Mouse (Mus musculus) cerebral cortex, adult 2 months (tissue): ENCODE measurements around the gene Ablim1.

Source experiments
- WGBS: fragments of 180-500 bp; shearing (Covaris S2); methylation state at CpG from one replicate; pipeline ENCODE4 v1.1.7; 2018; 5-methylcytosine and 5-hydroxymethylcytosine counted together

Ablim1 gene

DNA sequence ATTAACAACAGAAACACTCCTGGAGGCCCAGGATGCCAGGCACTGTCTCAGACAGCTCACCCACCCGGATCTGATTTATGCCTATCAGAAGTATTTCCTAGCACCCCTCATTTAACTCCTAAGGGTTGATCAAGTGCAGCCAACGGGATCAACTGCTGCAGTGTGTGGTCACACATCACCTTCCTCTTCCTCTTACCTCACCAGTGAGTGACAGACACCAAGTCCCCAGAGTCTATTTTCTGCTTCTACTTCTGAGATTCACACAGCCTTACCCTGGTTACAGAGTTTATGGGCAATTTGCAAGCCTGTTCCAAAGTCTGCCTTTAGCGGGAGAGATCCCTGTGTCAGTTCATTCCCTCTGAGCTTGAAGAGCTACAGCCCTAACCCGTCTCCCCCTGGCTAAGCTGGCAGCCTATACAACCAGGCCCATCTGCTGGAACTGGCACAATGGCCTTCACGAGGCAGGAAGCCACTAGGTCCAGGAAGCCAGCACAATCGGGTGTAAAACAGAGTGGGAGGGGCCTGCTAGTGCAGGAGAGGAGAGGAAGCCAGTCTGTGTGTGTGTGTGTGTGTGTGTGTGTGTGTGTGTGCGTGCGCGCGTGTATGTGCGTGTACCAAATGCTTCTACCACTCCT lies 191.1 kb downstream of the Ablim1 start:
- 37% methylated on average over 11 of the region's 11 CpGs for WGBS

DNA sequence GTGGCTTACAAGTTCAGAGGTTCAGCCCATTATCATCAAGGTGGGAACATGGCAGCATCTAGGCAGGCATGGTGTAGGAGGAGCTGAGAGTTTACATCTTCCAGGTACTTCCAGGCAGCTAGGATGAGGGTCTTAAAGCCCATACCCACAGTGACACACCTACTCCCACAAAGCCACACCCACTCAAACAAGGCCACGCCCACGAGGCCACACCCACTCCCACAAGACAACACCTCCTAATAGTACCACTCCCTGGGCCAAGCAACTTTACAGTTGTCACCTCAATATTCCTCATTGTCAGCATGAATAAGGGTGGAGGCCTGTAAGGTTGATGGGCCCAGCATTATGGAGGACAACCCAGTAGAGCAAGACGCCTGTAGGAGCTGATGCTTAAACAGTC lies 192.5 kb downstream of the Ablim1 start:
- 84% methylated on average over 3 of the region's 3 CpGs for WGBS

DNA sequence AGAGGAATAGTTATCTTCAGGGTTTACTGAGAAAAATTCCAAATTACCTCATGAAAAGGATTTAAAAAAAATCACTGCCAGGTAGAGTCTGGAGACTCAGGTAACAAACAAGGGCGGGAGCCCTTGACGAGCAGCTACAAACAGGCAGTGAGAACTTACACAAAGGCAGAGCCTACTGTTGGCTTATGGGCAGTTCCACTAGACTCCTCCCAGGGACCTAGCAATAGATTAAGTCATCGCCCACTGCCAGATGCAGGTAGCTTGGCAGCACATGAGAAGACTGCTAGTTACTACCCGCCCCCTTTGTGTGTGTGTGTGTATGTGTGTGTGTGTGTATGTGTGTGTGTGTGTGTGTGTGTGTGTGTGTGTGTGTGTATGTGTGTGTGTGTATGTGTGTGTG lies 193.7 kb downstream of the Ablim1 start:
- 86% methylated on average over 4 of the region's 4 CpGs for WGBS

DNA sequence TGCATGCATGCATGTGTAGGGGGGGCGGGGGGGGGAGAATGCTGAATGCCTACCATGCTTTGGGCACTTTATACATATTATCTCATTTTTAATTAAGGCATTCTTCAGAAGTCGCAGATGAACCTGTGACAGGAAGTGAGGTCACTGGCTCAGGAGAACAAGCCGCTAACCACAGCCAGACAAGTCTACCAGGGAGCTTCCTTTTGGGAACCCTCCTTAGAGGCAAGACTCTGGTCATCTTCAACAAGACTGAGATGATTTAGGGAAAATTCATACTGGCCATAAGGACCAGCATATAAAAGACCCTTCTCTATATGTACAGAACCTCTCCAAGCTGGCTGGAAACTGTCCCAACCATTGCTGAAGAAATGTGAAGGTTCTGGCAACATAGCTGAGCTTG lies 195.1 kb downstream of the Ablim1 start:
- WGBS: 55% methylated on average over 3 of the region's 3 CpGs

DNA sequence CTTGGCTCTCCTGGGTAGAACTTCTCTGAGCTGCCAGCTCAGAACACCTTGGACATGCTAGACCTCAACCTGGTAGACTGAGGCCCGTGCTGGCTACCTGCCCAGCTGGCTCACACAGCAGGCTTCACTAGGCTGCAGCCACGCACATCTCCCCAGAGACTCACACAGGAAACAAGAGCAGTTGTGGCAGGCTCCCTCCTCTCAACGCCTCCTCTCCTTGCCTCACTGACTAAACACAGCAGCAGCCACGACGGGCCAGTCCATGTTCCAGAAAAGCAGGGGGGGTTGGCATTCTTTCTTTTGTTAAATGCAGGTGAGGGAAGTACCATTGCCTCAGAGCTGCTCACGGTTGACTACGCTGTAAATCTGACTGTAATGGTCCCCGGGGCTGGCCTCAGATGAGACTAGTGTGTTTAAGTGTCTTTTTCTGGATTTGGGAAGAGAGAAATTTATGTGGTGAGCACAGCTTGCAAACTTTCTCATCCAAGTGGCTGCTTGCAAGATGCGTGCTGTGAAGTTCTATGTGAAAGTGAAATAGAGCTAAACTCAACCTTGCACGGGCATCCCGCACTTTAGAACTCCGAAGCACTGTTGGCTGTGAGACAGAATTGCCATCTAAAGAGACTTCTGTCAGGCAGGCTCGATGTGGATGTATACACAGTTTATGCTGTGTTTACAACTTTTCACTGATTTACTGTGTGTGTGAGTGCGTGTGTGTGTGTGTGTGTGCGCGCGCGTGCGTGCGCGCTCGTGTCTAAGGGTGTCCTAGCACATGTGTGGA lies 195.7 kb downstream of the Ablim1 start:
- 22% methylated on average over 22 of the region's 22 CpGs for WGBS

DNA sequence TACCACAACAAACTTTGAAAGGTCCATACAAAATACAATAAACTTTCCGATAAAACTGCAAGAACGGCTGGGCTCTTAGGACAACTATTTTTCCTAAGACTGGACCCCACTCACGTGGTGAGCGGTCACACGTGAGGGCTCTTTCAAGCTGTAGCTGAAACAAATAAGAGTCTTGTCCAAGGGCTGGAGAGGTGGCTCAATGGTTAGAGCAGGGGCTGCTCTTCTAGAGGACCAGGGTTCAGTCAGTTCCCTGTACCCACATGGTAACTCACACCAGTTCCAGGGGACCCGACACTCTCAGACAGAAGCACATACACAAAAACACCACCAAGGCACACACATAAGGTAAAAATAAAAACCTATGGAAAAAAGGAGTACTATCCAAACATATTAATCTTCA lies 197.0 kb downstream of the Ablim1 start:
- 53% methylated on average over 6 of the region's 6 CpGs for WGBS

DNA sequence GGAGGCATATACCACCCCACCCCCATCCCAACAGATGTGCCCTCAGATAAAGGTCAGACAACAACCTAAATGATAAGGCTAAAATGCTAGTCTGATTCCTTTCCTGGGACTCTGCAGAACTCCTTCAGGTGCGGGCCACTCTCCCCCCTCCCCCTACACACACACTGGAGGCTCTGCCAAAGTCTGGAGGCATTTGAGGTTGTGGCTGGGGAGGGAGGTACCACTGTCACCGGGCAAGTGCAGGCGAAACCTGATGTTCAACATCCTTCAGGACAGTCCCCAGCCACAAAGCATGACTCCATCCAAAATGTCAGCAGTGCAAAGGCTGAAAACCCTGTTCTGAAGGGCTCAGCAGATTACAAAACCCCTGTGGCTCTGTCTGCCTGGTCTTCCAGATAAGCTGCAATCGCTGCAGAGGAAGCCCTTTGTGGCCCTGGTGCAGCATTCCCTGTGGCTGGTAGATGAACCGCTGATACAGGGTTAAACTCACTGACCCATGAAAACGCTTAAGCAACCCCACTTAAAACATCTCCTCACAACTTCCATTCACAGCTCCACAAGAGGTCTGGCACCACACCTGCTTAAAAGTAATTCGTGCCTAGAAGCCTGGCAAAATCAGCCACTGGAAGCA lies 197.7 kb downstream of the Ablim1 start:
- 37% methylated on average over 7 of the region's 7 CpGs for WGBS

DNA sequence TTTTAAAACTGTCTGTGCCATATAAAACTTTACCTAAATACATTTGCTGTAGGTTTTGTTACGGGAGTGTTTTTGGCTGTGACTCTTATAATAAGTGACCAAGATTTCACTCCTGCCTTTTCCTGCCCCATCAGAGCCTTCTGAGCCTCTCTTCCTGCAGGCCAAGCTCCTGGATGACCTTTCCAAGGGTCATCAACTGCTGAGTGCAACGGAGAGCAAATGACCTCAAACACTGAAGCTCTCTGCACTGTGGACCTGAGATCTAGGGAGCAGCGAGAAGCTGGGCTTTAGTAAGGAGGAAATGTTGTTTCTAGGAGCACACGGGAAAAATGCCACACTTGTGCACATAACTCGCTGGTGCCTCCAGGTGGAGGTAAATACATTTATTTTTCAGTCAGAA lies 199.0 kb downstream of the Ablim1 start:
- WGBS: 60% methylated on average over 5 of the region's 5 CpGs

DNA sequence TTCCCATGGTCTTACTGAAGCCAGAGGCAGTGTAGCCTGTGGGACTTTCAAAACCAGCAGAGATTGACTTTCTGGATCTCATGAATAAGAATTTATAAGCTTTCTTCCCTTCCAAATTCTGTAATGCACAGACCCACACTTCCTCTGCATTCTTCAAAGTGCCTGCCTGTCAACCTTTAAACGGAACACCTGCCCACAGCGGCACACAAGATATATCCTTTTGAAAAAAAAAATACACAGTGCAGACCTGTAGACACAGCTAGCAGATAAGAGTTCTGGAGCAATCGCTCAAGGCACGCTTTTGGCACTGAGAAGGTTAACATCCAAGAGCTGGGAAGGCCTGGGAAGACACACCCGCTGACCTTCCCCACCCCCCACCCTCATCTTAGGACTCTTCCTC lies 199.8 kb downstream of the Ablim1 start:
- 70% methylated on average over 5 of the region's 5 CpGs for WGBS

DNA sequence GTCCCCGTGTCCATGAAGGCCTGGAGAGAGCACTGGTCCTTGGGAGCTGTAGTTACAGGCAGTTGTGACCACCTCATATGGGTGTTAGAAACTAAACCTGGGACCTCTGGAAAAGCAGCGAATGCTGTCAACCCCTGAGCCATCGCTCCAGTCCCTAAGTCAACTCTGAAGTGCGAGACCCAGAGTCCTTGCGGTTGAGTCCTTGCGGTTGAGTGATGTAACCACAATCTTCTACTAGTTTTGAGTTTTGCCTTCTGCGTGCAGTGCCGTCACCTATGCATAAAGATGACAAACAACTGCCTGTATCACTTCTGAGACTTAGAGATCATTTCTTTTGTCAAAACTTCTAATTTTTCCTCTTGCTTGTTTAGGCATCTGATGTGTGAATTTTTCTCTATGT lies 200.7 kb downstream of the Ablim1 start:
- 84% methylated on average over 8 of the region's 8 CpGs for WGBS

DNA sequence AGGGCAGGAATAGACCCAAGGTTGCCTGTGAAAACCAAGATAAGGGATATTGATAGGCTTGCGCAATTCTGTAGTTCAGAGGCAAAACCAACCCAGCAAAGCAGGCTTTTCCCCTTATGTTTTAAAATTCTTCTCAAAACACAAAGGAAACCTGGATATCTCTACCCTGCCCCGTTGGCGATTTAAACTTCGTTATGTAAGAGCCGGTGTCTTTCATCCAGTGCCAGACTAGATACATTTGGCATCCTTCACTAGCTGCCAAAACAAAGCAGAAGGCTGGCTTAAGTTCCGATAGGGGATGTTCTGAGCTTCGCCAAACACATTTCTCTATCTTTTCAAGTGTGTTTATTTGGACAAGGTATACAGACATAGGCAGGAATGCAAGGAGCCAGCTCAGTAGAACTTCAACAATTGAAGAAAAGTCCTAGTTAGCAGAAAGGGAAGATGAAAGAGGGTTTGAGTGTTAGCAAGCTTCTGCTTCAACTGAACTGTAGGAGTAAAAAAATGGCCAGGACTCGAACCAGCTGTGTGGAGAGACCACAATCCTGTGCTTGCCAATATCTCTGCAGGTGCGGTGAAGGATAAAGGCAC lies 201.8 kb downstream of the Ablim1 start:
- 21% methylated on average over 9 of the region's 9 CpGs for WGBS

DNA sequence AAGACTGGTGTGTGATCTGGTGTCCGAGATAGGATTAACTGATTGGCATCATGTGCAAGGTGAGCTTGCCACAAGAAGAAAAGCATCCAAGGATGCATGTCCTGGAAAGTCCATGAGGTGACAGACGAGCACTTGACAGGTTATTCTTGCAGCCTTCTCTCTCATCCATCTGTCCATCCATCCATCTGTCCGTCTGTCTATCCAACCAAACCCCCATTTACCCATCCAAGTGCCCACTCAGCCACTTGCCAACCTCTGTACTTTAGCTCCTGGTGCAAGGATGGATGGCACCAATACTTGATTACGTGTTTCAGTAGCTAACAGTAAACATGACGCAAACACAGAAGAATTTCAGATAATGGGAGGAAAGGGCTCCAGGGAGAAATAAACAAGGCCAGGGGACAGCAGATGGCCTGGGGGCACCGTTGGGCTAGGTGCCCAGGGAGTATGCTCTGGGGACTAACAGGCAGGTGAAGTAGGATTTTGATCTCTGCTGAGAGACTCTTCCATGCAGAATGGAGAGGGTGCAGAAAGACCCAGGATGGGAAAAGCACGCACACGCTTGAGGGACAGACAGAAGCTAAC lies 202.4 kb downstream of the Ablim1 start:
- 70% methylated on average over 8 of the region's 8 CpGs for WGBS

DNA sequence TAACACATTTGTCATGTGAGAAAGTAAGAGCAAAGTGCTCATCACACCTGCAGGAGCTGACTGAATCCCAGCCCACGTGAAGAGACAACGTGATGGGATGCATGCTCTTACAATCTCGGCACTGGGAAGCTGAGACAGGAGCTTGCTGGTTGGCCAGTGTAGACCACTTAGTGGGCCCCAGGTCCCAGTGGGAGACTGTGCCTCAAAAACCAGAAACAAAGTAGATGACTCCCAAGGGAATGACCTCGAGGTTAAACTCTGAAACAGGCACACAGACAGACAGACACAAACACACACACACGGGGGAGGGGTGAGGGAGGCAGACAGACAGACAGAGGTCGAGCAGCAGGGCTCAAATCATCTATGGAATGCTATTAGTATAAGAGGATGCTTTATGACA lies 203.4 kb downstream of the Ablim1 start:
- WGBS: 83% methylated on average over 6 of the region's 6 CpGs

DNA sequence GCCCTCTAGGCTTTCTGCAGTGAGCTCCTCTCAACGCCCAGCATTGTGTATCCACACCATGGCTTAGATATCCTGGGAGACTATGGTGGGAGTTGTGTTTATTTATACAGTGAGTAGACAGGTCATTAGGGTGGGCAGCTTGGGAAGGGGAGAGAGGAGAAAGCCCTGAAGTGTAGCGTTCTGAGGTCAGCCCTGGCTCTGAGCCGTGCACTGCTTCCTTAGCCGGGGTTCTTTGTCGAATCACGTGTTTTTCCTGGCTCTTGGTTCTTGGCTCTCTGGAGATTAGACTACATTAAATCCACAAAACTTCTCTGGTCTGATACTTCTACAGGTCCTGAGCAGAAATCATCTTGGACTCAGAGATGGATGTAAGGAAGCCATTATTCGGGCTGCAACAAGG lies 205.1 kb downstream of the Ablim1 start:
- 61% methylated on average over 7 of the region's 7 CpGs for WGBS

DNA sequence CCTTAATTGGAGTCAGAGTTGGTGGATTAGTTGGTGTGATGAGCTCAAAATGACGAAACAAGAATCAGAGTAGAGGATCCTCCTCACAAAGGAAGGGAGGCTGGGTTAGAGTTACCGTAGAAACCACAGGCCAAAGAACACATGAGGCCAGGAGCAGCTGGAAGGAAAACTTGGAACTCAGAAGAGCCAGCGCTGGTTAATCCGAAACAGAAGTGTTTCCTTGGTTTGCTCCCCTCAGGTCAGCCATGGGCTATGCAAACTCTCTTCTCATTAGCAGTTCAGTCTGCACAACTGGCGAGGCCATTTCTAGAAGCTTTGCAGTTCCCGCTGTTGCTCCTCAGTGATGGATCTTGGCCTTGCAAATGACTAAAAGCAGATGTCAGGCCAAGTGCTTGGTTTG lies 208.2 kb downstream of the Ablim1 start:
- 71% methylated on average over 6 of the region's 6 CpGs for WGBS

DNA sequence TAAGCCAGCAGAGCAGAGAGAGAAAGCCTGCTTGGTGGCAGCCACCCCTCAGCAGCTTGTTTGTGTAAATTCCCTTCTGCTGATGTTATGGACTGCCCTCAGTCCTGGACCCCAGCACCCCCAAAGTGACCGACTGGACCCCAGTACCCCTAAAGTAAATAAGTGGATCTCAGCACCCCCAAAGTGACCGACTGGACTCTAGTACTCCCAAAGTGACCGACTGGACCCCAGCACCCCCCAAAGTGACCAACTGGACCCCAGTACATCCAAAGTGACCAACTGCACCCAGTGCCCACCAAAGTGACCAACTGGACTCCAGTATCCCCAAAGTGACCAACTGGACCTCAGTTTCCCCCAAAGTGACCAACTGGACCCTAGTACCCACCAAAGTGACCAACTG lies 208.7 kb downstream of the Ablim1 start:
- WGBS: 98% methylated on average over 3 of the region's 3 CpGs

DNA sequence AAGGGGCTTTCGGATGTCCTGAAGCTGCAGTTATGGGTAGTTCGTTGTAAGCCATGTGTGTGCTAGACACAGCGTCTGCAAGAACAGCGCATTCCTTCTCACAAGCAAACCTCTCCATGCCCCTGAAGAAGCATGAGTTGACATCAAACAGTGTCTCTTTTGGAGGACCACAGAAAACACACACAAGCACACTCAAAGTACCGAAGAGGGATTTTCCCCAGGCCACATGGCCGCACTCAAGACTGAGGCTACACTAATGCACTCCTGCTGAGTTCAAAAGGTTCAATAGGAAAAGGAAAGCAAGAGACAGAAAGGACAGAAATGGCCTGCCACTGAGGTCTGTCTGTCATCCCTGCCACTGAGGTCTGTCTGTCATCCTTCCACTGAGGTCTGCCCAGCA lies 209.6 kb downstream of the Ablim1 start:
- 87% methylated on average over 6 of the region's 6 CpGs for WGBS

DNA sequence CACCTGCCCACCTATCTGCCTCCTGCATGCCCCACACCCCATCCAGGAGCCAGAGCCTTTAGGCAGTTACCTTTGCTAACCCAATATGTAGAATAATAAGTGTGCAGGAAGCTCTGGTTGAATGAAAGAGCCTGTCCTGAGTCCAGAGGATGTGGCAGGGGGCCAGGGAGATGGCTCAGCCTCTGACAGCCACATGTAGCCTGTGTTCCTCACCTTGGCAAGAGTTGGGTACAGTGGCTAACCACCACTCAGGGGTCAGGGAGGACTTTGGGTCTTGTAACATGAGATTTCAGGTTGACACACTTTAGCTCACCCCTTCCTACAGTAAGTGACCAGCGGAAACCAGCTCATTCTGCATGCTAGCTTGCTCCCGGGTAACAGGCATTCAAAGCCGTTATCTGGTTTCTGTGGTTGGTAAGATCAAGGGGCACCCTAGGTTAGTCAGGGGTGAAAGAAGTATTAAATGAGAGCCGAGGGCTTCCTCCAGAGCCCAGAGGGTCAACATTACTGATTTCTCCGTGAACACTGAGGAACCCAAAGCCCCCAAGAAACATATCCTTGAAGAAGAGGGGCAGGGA lies 210.5 kb downstream of the Ablim1 start:
- WGBS: 75% methylated on average over 5 of the region's 5 CpGs

DNA sequence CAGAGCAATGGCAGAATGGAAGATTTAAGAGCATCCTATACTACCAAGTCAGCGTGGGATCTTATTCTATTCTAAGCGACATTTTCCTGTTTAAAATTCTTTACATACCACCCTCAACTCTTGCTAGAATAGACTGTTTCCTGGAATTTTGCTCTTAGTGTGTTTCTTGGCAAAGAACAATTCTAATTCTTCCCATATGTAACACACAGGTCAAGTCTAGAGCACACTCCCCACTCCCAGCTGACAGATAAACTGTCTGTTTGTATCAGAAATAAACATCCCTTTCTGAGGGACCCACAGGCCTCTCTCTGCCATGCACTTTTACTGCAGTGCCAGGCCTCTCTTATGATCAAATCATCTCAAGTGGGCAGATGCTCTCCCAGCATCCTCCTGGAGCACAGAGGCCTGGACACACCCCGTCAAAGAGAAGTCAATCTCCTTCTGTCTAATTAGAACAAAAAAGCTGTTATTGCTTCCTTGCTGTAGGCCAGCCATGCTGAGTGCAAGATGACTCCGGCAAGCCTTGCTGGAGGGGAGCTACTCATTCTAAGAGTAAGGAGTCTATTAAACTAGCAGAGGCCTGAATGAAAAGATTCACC lies 211.3 kb downstream of the Ablim1 start:
- WGBS: 35% methylated on average over 4 of the region's 4 CpGs

DNA sequence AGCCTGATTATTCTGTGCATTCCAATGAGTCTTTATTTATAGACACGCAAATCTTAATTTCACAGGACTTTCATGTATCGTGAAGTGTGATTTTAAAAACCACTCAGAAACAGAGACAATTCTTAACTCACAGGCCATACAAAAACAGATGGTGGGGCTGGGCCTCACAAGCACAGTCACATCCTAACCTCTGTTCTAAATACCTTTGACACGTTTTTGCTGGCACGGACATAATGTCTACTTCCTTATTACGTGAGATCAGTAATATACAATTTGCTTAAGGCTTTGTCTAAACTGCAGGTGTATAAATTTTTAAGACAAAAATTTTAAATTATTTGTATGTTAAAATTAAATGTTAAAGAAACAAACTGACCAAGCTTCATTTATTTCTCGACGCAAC lies 212.7 kb downstream of the Ablim1 start:
- WGBS: 64% methylated on average over 7 of the region's 7 CpGs

DNA sequence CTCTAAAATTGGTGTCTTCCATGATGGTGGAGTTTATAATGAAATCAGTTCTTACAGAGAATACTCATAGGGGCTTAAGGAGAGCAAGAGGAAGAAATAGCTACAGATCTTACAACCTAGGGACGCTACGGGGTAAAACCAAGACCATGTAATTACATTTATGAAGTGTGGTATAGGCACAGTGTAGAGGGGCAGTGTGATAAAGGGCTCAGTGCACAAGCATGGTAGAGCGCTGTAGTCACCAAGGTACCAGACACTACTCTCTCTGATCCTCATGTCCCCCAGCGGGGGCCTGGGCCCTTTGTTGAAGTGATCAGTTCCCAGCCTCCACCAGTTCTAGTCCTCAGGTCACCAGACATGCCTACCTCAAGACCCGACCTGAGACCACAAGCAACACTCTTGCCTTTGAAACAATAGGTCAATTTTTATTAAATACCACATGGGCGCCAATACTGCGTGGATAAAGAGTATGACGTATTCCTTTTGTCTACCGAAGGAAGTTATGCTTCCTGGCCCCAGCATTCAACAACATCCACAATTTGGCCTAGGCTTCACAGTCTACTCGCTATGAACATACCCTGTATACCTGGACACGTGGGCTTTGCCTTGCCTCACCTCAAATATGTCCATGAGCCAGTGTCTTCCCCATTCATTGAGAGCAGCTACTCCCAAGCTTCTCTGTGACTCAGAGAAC lies 213.8 kb downstream of the Ablim1 start:
- WGBS: 85% methylated on average over 11 of the region's 11 CpGs
